Mouse (Mus musculus) retina, postnatal 1 day (tissue): ENCODE measurements around the gene Tmeff1.

Source experiments
- DNase-seq: peaks from one replicate; pipeline ENCODE4 v3.0.0-alpha.2; 2012

The Tmeff1 gene

GRCm38 (mm10) chr4:48576361-48576760 lies 8.6 kb upstream of the Tmeff1 start:
- DNase-seq, result no peak

DNA sequence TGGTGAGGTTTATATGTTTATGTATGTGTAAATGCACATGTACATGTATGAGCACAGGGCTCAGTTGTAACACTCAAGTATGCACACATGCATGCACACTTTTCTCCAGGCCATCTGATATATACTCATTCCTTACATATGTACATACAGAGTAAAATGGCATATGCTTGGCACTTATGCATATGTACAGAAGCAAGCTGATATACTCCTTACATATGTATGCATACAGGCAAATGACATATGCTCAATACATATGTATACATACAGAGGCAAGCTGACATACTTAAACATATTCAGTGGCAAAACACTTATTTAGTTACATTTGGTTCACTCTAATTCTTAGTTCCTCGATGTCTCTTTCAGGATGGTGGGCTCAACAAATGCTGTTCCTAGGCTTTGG lies 7.1 kb upstream of the Tmeff1 start:
- DNase-seq, result no peak

DNA sequence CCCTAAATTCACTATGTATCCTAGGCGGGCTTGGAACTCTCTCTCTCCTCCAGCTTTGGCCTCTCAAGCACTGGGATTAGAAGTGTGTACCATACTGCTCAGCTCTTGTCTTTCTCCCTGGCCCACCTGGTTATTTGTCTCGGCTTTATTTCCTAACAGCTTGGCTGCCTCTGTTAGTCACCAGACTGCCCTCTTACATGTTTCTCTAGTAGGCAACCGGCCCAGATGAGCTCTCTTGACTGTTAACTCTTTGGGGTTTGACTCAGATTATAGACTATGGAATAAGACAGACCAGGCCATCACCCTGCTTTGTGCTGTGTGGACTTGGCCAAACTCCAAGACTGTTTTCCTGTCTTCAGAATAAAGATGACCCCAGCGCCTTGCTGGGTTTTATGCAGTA lies 6.6 kb upstream of the Tmeff1 start:
- no peak for DNase-seq

DNA sequence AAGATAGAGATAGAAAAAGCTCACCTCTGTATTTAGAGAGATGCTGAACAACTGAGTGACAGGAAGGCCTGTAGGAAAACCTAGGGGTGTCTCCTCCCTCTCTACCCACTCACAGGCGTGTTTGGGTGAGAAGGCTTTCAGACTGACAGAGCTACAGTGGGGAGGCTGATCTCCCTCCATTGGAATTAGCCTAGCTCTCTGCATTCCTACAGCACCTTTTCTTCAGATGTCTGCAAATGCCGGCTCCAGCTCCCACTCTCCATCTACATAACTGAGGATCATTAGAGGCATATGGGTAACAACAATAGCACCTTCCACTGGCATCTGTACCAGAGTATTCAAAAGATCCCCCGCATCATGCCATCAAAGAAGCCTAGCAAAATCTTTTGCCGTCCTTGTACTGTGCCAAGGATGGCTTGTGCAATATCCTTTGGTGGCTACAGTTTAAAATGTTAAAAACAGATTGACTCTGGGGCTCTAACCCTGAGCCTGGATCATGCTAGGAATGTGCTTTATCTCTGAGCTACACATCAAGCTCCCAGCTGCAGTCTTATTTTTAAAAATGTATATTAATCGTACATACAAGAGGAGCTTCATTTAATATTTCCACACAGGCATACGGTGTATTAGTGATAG lies 5.4 kb upstream of the Tmeff1 start:
- no peak for DNase-seq

GRCm38 (mm10) chr4:48581201-48581600 lies 3.8 kb upstream of the Tmeff1 start:
- peak; percentile 63 for DNase-seq

- DNase-seq, result no peak
These were observed 3.0 kb upstream of the Tmeff1 start for GRCm38 (mm10) chr4:48581993-48582392.

GRCm38 (mm10) chr4:48582941-48583340 lies 2.0 kb upstream of the Tmeff1 start:
- peak; percentile 52 for DNase-seq

DNA sequence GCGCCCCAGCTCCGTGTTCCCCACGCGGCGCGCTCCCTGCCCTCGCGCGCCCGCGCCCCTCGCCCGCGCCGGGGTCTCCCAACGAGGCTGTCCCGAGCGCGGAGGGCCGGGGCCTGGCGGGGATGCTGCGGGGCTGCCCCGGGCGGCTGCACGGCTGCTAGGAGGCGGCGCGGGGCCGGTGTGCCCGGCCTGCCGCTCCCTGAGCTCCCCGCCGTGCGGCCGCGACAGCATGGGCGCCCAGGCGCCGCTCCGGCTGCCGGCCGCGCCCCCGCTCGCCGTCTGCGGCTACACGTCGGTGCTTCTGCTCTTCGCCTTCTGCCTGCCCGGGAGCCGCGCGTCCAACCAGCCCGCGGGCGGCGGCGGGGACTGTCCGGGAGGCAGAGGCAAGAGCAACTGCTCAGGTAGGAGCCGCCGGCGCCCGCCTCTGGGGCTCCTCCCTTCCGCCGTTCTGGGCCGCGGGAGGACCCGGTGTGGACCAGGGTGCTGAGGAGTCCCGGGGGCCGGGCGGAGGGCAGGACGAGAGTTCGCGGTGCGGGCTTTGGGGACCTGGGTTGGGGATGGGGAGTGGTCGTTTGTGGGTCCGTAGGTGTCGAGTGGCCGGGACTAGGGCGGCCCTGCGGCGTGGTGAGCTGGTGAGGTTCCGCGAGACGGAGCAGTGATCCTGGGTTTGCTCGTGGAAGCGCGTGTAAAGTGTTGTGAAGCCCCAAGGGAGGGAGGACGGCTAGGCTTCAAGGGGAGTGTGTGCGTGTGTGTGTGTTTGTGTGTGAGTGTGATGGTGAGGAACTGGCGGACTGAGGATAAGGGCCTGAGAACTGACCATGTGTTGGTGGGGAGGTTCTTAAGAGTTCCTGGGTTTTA lies 496 bp downstream of the Tmeff1 start:
- peak; percentile 73 for DNase-seq

- DNase-seq, result peak; percentile 79
These were observed 1.3 kb downstream of the Tmeff1 start for GRCm38 (mm10) chr4:48586099-48586821.

GRCm38 (mm10) chr4:48587526-48587925 lies 2.6 kb downstream of the Tmeff1 start:
- no peak for DNase-seq

GRCm38 (mm10) chr4:48588576-48588975 lies 3.6 kb downstream of the Tmeff1 start:
- no peak for DNase-seq

GRCm38 (mm10) chr4:48590862-48591261 lies 5.9 kb downstream of the Tmeff1 start:
- DNase-seq, result no peak

DNA sequence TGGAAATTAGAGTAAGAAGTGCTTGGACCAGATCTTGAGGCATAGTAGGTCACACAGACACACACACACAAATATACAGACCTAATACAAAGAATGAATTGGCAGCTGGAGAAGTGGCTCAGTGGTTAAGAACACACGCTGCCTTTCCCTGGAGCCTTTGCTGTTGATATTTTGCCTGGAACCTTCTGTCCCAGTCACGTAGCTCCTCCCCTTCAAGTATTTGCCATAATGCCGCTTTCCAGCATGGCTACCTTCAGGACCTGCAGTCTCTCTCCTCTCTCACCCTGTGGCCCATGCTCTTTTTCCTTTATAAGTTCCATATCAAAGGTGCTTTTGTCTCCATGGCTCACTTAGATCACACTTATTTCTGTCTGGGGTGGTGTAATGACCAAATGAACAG lies 6.4 kb downstream of the Tmeff1 start:
- DNase-seq, result no peak

DNA sequence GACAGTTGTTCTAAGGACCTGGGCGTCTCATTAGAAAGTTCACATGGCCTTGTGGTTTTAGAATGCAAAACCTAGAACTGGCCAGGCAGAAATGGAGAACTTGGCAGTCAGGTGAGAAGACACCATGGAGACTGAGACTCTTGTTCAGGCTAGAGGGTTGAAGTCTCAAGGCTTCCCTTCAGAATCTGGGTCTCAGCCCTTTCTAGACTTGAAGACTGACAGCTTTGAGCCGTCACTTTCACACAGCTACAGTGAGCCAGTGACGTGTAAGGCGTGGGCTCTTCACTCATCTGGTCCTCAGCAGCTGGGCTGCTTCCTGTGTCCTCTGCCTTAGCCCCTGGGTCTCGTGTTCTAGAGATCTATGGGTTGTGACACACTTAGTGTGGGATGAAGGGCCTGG lies 7.4 kb downstream of the Tmeff1 start:
- no peak for DNase-seq

DNA sequence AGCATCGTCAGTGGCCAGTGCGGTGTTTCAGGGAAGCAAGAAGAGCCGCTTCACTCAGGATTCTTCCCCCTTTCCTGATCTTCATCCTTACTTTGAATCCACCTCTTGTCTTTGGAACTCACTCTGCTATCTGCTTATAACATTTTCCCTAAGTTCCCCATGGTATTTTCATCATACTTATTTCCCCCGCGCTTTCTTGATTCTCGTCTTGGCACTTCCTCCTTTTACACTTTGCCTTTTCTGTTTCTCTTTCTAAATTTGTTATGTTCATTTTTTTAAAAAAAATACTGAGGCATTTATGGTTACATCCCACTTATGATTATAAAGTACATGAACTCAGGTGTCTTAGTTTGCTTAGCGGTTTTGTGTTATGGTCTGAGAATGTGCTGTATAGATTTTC lies 7.9 kb downstream of the Tmeff1 start:
- no peak for DNase-seq

GRCm38 (mm10) chr4:48596111-48596510 lies 11.1 kb downstream of the Tmeff1 start:
- DNase-seq, result no peak

- no peak for DNase-seq
These were observed 20.7 kb downstream of the Tmeff1 start for GRCm38 (mm10) chr4:48605650-48606049.

- DNase-seq, result no peak
These were observed 24.5 kb downstream of the Tmeff1 start for GRCm38 (mm10) chr4:48609485-48609884.

- DNase-seq, result no peak
These were observed 25.3 kb downstream of the Tmeff1 start for GRCm38 (mm10) chr4:48610251-48610650.

- DNase-seq, result no peak
These were observed 30.5 kb downstream of the Tmeff1 start for GRCm38 (mm10) chr4:48615483-48615882.

- no peak for DNase-seq
These were observed 32.2 kb downstream of the Tmeff1 start for GRCm38 (mm10) chr4:48617201-48617600.

DNA sequence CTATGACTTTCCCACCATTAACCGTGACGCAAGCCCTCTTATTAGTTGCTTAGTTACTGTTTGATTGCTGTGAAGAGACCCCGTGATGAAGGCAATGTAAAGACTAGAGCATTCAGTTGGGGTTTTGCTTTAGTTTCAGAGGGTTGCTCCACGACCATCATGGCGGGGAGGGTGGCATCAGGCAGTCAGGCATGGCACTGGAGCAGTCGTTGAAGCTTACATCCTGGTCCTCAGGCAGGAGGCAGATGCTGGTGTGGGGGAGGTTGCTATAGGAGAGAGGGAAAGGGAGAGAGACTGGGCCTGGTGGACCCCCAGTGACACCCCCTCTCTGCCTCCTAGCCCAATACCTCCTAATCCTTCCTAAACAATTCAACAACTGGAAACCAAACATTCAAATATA lies 35.1 kb downstream of the Tmeff1 start:
- no peak for DNase-seq

DNA sequence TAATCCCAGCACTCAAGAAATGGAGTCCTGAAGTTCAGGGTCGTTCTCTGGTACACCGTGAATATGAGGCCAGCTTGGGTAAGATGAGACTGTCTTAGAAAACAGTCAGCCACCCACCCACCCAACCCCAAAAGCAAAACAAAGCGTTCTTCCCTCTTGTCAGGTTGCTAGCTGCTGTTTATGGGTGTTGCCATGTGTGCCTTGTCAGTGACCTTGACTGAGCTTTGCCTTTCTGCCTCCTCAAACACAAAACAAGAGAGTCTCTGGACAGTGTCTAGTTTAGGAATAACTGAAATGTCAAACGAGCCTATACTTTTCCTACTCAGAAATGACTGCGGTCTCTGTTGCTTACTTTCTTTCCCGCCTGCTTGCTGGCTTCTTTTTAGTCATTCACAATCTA lies 37.3 kb downstream of the Tmeff1 start:
- no peak for DNase-seq

DNA sequence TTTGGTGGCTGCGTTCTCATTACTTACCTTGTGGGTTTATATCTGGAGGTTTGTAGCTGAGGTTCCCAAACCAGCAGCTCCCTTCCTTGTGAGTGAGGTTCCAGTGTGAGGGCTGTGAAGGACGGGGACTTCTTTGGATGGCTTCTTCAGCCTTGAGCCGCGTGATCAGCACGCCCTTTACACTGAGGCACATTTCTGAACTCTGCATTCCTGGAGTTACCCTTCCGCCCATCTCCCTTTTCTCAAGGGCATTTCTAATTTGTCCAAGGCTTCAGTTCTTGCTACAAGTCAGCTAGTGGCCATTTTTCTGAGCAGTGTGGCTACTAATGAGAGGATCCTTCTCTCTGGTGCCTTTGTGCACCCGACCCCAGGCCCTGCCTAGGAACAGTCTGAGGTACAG lies 38.0 kb downstream of the Tmeff1 start:
- no peak for DNase-seq
